Mouse (Mus musculus): ENCODE measurements around the gene Rbpjl. TPM values are rescaled to one million over a fixed set of nuclear protein-coding genes. Genes with fewer than 3 reads are reported as not detected.
A peak's percentile ranks its signal among the peaks of the same experiment; 100 is the strongest.

Rbpjl gene
- polyA plus RNA-seq, 1 experiment from 2014 or later: not detected

DNA sequence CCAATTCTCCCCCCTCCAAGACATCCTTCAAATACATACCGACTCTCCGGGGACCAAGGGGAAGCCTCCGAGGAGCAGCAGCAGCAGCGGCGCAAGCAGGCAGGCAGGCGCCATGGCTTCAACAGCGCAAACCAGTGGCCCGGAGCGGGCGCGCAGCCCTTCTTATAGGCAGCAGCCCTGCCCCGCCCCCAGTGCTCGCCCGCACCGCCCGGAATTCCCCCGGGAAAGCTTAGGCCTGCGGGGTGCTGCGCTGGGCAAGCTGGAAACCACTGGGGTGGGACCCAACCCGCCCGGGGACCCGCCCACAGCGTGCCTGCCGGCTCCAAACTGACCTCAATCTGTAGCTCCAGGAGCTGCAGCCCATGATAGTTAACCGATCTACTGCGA lies 40.1 kb downstream of the Rbpjl start:
- WGBS: under 1% methylated on average over 26 of the region's 26 CpGs
- Histone ChIP-seq H3K36me3 (replicated peaks) (no peaks in the 10 kb centered on the region), H3K9me3 (no peaks in the 10 kb centered on the region), H3K27me3 (replicated peaks; ENCODE audit: low read depth, poor library complexity, severe bottlenecking) (peaks cover 34% of the 10 kb centered on the region), H3K4me3 (peak overlapping the region; percentile 75), H3K4me1 (peaks cover 45% of the 10 kb centered on the region), H3K27ac (replicated peaks) (peak overlapping the region; percentile 84)
- DNase-seq (ENCODE audit: low spot score): peak; percentile 88

DNA sequence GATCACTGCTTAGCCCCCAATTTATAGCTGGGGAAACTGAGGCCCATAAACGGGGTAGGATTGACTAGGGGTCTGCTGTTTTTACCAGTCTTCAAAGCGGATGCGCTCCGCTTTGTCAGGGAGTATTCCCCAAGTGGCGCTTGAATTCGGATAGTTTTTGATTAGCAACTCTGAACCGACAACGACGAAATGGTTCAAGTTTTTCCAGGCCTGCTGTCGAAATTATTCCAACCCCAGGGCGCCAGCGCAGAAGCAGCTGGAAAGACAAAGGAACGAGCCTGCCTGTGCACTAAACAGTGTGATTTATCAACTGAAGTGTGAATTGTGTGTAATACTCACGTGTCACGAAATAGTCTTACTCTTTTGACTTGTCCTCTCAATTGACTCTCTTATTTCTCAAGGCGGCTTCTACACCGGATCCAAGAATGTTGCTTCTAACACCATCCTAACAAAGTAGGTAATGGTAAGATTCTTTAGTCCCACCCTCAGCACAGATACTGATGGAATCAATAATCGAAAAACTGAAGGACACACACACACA lies 40.6 kb downstream of the Rbpjl start, which contains the start of gene Sdc4:
Gene Sdc4 (minus strand): TSS at position 428 of the 541 bp plus-strand sequence.
- Histone ChIP-seq H3K36me3 (replicated peaks) (no peaks in the 10 kb centered on the region), H3K9me3 (no peaks in the 10 kb centered on the region), H3K4me3 (peak within 1 kb of the TSS; percentile 75), H3K27ac (replicated peaks) (peak within 1 kb of the TSS; percentile 84), H3K27me3 (replicated peaks; ENCODE audit: low read depth, poor library complexity, severe bottlenecking) (peaks cover 34% of the 10 kb centered on the region), H3K4me1 (peaks cover 40% of the 10 kb centered on the region)
- WGBS: 7% methylated on average over 18 of the region's 18 CpGs
- DNase-seq (ENCODE audit: low spot score): no peak

DNA sequence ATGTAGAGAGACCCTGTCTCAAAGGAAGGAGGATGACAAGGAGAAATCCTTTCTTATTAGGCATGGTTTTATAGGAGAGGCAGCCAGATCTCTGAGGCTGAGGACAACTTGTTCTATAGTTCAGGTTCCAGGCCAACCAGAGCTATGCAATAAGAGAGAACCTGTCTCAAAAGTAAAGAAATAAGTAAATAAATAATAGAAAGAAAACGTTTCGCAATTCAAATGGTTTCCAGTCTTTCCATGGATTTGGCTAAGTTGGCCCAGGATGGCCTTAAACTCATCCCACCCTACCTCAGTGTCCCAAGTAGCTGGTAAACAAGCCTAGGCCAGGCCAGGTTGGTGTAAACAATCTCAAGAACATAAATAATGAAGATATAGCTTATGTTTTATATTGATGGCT lies 41.8 kb downstream of the Rbpjl start:
- no peak for DNase-seq (ENCODE audit: low spot score)
- Histone ChIP-seq H3K27me3 (replicated peaks; ENCODE audit: low read depth, poor library complexity, severe bottlenecking) (peaks cover 34% of the 10 kb centered on the region), H3K36me3 (replicated peaks) (no peaks in the 10 kb centered on the region), H3K4me1 (peaks cover 38% of the 10 kb centered on the region), H3K27ac (replicated peaks) (no peak overlapping the region), H3K4me3 (no peak overlapping the region), H3K9me3 (no peaks in the 10 kb centered on the region)
- WGBS: 82% methylated on average over 2 of the region's 2 CpGs

DNA sequence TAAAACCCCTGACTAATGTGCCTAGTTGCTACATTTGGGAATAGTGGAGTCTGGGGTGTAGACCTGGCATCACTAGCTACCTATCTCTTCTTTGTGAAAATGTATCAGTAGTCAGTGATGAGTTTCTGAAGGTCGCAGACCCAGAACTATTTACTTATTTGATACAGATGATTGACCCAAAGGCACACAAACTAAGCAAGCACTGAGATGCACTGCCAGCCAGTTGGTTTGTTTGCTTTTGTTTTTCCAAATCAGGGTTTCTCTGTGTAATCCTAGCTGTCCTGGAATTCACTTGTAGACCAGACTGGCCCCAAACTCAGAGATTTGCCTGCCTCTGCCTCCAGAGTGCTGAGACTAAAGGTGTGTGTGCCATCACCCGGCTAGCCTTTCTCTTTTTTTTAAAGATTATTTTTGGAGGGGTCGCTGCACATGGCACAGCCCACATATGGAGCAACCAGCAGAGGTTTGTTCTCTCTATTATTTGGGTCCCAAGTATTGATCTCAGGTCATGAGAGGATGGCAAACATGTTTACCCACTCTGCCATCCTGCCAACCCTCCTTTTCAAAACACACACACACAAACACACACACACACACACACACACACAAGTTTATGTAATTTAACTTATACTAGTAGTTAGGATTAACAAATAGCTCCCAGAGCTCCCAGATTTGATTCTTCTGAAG lies 42.6 kb downstream of the Rbpjl start:
- no peak for DNase-seq (ENCODE audit: low spot score)
- Histone ChIP-seq H3K36me3 (replicated peaks) (no peaks in the 10 kb centered on the region), H3K27me3 (replicated peaks; ENCODE audit: low read depth, poor library complexity, severe bottlenecking) (peaks cover 29% of the 10 kb centered on the region), H3K4me1 (peaks cover 34% of the 10 kb centered on the region), H3K9me3 (no peaks in the 10 kb centered on the region), H3K4me3 (no peak overlapping the region), H3K27ac (replicated peaks) (no peak overlapping the region)
- 89% methylated on average over 3 of the region's 3 CpGs for WGBS

DNA sequence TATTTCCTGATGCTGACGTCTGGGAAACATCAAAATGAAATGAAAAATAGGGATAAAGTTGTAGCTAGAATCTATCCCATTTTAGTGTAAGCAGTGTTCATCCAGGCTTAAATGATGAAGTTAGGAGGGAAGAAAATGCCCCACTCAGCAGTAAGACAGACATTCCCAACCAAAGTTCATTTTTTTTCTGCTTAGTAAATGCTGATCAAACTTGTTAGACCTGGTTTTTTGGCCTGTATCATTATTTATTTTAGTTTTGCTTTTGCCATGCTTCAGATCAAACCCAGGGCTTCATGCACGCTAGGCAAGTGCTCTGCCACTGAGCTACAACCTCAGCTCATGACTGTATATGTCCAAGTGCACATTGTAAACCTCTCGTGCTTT lies 43.1 kb downstream of the Rbpjl start:
- no peak overlapping the region for H3K4me3 ChIP-seq
- no peaks in the 10 kb centered on the region for H3K9me3 ChIP-seq
- no peak for DNase-seq (ENCODE audit: low spot score)
- 77% methylated on average over 3 of the region's 3 CpGs for WGBS
- no peak overlapping the region for H3K27ac ChIP-seq (replicated peaks)
- H3K36me3 ChIP-seq (replicated peaks): no peaks in the 10 kb centered on the region
- H3K27me3 ChIP-seq (replicated peaks; ENCODE audit: low read depth, poor library complexity, severe bottlenecking): peaks cover 25% of the 10 kb centered on the region
- peaks cover 29% of the 10 kb centered on the region for H3K4me1 ChIP-seq

DNA sequence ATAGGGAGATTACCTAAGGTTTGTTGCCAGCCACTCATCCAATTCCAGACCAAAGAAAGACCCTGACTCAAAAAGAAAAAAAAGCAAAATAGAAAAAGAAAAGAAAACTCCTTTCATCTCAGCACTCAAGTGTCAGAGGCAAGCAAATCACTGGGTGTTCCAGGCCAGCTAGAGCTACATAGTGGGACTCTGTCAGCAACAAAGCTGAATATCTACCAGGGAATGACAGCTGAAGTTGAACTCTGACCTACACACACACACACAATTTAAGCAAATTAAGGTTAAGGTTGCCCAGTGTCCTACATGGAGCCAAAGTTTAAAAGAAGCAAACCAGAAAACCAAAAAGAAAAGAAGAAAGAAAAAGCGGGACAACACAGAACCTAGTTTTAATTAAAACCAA lies 45.2 kb downstream of the Rbpjl start:
- no peaks in the 10 kb centered on the region for H3K36me3 ChIP-seq (replicated peaks)
- H3K9me3 ChIP-seq: no peaks in the 10 kb centered on the region
- WGBS: 83% methylated on average over 1 of the region's 1 CpGs
- no peak for DNase-seq (ENCODE audit: low spot score)
- H3K27me3 ChIP-seq (replicated peaks; ENCODE audit: low read depth, poor library complexity, severe bottlenecking): peaks cover 8% of the 10 kb centered on the region; the same call in 1 of the 2 replicates
- no peak overlapping the region for H3K27ac ChIP-seq (replicated peaks)
- peaks cover 29% of the 10 kb centered on the region for H3K4me1 ChIP-seq
- H3K4me3 ChIP-seq: no peak overlapping the region

DNA sequence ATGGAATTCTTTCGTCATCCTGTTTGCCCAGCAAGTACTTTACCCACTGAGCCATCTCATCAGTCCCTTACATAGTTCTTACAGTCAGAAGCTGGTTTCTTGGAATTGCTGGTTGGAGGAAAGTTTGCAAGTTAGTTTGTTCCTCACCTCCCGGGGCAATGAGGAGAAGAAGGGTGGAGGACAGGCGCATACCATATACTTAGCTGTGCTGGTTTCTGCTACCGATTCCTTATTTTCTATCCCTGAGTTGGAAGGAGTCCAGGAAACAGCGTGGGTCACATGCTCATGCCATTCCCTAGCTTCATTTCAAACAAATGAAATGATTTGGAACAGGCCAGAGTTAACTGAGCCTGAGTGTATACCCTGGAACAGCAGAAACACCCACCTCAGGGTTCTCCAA lies 46.0 kb downstream of the Rbpjl start:
- Histone ChIP-seq H3K4me1 (peaks cover 21% of the 10 kb centered on the region), H3K27me3 (replicated peaks; ENCODE audit: low read depth, poor library complexity, severe bottlenecking) (0 out of 2 replicates have a peak, but pooled peaks cover 3% of the 10 kb centered on the region), H3K36me3 (replicated peaks) (no peaks in the 10 kb centered on the region), H3K9me3 (no peaks in the 10 kb centered on the region), H3K27ac (replicated peaks) (no peak overlapping the region), H3K4me3 (no peak overlapping the region)
- 82% methylated on average over 5 of the region's 5 CpGs for WGBS
- no peak for DNase-seq (ENCODE audit: low spot score)

DNA sequence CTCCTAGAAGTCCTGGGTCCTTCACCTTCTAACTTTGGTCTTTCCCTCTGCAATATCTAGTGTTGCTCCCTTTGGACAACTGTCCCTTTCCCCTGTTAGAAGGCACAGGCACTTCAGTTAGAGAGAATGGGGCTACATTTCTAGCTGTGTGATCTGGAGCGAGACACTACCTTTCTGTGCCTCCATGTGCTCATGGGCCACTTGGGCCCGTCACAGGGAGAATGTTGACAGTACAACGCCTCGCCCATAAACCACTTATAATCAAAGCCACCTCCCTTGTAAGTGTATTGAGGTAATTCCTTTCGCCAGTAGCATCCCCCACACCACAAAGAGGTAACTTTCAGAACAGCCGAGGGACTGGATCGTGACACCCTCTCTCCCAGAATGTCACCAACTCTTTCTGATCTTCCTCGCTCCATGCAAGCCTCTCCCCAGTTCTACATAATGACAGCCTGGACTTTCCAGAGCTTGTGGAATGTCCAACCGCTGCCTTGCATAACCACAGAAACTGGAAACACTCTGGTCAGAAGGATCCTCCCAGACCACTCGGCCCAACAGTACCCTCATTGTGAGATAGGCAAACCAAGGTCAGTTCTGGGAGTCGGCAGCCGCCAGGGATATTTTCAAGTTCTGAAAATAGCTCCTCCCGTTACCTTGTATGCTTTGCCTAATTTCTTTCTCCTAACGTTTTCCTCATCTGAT lies 46.6 kb downstream of the Rbpjl start:
- WGBS: 87% methylated on average over 14 of the region's 14 CpGs
- H3K36me3 ChIP-seq (replicated peaks): no peaks in the 10 kb centered on the region

DNA sequence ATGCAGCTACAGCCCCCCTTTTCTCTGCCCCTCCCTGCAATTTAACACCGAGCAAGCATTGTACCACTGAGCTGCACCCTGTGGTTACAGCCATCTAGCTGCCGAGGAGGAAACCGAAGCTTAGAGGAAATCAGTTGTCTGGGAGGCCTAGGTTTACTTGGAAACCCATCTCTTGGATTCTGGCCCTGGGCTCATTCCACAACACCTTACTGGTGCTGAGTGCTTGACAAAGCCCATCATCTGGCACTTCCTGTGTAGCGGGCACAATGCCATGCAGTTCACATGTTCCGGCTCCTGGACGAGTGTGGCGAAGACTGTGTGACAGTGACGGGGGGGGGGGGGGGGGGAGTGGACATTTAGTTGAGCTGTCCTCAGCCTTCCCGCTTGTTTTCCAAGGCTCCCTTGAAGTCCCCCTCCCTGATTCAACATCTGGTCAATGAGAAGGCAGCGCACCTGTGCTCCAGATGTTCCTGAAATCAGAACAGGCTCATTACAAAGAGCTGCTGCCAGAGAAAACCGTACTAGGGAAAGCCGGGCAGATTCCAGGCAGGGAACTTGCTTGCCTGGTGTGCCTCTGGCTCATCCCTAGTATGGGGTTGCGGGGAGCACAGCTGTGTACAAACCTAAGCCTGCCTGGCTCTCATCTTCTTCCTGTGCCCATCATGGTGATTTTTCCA lies 49.2 kb downstream of the Rbpjl start:
- H3K9me3 ChIP-seq: no peaks in the 10 kb centered on the region
- peak overlapping the region; percentile 48 for H3K27ac ChIP-seq (replicated peaks)
- no peaks in the 10 kb centered on the region for H3K27me3 ChIP-seq (replicated peaks; ENCODE audit: low read depth, poor library complexity, severe bottlenecking)
- peak; percentile 54 for DNase-seq (ENCODE audit: low spot score)
- 40% methylated on average over 13 of the region's 13 CpGs for WGBS
- H3K4me1 ChIP-seq: peaks cover 37% of the 10 kb centered on the region
- no peaks in the 10 kb centered on the region for H3K36me3 ChIP-seq (replicated peaks)
- no peak overlapping the region for H3K4me3 ChIP-seq

More for the DNA sequence above, 46.6 kb downstream of the Rbpjl start:
- H3K9me3 ChIP-seq: no peaks in the 10 kb centered on the region
- peaks cover 24% of the 10 kb centered on the region for H3K4me1 ChIP-seq
- no peaks in the 10 kb centered on the region for H3K27me3 ChIP-seq (replicated peaks; ENCODE audit: low read depth, poor library complexity, severe bottlenecking)
- no peak overlapping the region for H3K4me3 ChIP-seq
- no peak for DNase-seq (ENCODE audit: low spot score)
- no peak overlapping the region for H3K27ac ChIP-seq (replicated peaks)

DNA sequence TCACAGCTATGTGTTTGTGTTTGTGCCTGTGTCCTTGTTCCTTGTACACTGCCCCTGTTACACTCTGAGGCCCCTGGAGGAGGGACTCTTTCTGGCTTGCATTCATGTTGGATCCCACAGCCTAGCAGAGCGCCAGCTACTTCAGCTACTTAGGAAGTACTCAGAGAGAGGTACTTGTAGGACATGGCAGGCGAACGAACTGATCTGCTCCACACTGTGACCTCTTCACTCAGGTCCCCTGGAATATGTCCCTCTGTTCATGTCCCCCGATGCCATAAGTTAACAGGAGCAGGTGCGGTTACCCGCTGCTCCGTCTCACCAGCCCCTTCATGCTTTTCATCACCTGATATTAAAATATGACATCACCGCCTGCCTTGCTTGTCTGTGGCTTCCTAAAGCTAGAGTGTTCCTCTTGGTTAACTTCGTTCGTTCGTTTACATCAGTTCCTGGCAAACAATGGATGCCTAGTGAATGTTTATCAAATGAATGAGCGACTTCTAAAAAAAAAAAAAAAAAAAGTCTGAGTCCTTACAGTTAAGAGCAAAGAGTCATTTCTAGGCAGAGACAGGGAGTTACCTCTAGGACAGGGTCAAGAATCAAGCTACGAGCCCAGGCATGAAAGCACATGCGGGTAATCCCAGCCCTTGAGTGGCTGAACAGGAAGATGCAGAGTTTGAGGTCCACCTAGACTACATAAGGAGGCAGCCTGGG lies 50.3 kb downstream of the Rbpjl start:
- H3K27me3 ChIP-seq (replicated peaks; ENCODE audit: low read depth, poor library complexity, severe bottlenecking): no peaks in the 10 kb centered on the region
- no peak overlapping the region for H3K4me3 ChIP-seq
- H3K27ac ChIP-seq (replicated peaks): no peak overlapping the region
- 85% methylated on average over 14 of the region's 14 CpGs for WGBS
- peaks cover 41% of the 10 kb centered on the region for H3K4me1 ChIP-seq
- no peak for DNase-seq (ENCODE audit: low spot score)
- no peaks in the 10 kb centered on the region for H3K9me3 ChIP-seq
- no peaks in the 10 kb centered on the region for H3K36me3 ChIP-seq (replicated peaks)

DNA sequence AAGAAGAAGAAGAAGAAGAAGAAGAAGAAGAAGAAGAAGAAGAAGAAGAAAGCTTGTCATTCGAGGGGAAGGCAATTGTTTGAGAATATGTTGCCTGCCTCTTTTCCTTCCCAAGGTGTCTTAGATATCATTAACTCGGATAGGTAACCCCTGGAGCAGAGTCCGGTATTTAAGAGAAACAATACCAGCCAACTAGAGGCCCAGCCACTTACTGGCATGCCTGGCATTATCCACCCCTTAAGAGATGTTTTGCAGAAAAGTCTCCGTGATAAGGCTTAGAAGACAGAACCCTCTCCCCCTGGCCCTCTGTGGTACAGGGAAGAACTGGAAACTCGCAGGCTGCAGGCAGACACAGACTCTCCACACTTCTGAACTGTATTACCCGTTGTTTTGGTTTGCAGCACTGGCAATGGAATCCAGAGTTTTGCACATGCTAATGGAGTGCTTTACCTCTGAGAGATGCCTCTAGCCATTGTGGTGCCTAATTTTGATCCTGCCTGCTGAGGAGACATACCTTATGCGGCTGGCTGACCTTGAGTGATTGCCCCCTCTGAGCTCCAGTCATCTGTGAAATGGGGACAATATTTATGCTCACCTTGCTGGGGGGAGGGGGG lies 51.1 kb downstream of the Rbpjl start:
- H3K27ac ChIP-seq (replicated peaks): no peak overlapping the region
- no peak for DNase-seq (ENCODE audit: low spot score)
- no peak overlapping the region for H3K4me3 ChIP-seq
- no peaks in the 10 kb centered on the region for H3K27me3 ChIP-seq (replicated peaks; ENCODE audit: low read depth, poor library complexity, severe bottlenecking)
- WGBS: 69% methylated on average over 7 of the region's 7 CpGs
- H3K4me1 ChIP-seq: peaks cover 41% of the 10 kb centered on the region
- no peaks in the 10 kb centered on the region for H3K36me3 ChIP-seq (replicated peaks)
- no peaks in the 10 kb centered on the region for H3K9me3 ChIP-seq

DNA sequence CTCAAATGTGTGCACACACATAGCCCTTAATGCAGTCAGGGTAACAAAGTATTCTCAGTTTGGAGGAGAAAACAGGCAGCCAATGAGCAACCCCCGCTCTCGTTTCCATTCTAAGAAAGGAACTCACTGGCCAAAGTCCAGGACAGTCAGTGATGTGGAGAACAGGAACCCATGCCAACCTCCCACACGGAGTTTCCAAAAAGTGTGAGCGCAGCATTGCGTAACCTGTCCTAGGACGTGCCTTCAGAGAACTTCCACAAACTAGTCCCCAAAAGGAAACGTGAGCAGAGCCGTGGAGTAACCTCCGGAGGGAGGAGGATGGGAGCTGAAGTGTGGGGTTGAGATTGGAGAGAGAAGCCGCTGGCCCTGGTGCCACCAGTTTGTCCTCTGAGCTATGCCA lies 51.9 kb downstream of the Rbpjl start:
- Histone ChIP-seq H3K4me3 (no peak overlapping the region), H3K4me1 (peaks cover 41% of the 10 kb centered on the region), H3K36me3 (replicated peaks) (no peaks in the 10 kb centered on the region), H3K27ac (replicated peaks) (no peak overlapping the region), H3K27me3 (replicated peaks; ENCODE audit: low read depth, poor library complexity, severe bottlenecking) (no peaks in the 10 kb centered on the region), H3K9me3 (no peaks in the 10 kb centered on the region)
- 83% methylated on average over 10 of the region's 10 CpGs for WGBS
- no peak for DNase-seq (ENCODE audit: low spot score)
